Mouse (Mus musculus): Measurements from ENCODE around the gene Tmprss7. TPM values are rescaled to one million over a fixed set of nuclear protein-coding genes. Genes with fewer than 3 reads are reported as not detected.

Gene Tmprss7
- polyA plus RNA-seq, 1 experiment from 2014 or later: 0.09 TPM

DNA sequence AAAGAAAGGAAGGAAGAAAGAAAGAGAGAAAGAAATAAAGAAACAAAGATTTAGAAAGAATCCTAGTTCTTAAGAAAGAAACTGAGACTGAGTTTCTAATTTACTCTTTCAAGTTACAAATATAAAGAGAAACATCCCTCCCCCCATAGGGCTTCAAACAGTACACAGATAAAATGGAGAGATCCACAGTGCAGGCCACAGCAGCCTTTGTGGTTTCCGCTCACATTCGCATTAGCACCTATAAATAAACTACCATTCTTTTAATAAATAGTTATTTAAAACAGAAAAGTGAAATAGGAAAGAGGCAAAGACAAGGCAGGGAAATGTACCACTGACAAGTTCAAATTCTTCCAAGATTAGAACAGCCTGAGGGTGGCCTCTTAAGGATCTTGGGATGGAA lies 68.7 kb downstream of the Tmprss7 start:
- Histone ChIP-seq H3K27ac (replicated peaks) (no peak overlapping the region), H3K4me3 (no peak overlapping the region), H3K4me1 (peaks cover 15% of the 10 kb centered on the region), H3K27me3 (replicated peaks) (no peaks in the 10 kb centered on the region), H3K4me2 (no peak overlapping the region), H3K36me3 (no peaks in the 10 kb centered on the region), H3K9ac (no peak overlapping the region), H3K9me3 (no peaks in the 10 kb centered on the region)
- ATAC-seq (ENCODE audit: extremely low read depth, insufficient number of reproducible peaks, low FRiP score, low TSS enrichment): no peak
- 63% methylated on average over 2 of the region's 2 CpGs for WGBS

GRCm38 (mm10) chr16:45623230-45623629 lies 70.2 kb downstream of the Tmprss7 start:
- ATAC-seq (ENCODE audit: extremely low read depth, insufficient number of reproducible peaks, low FRiP score, low TSS enrichment): no peak
- Histone ChIP-seq H3K9ac (no peak overlapping the region), H3K27me3 (replicated peaks) (no peaks in the 10 kb centered on the region), H3K4me3 (no peak overlapping the region), H3K4me1 (peaks cover 17% of the 10 kb centered on the region), H3K27ac (replicated peaks) (no peak overlapping the region), H3K4me2 (no peak overlapping the region), H3K36me3 (no peaks in the 10 kb centered on the region), H3K9me3 (no peaks in the 10 kb centered on the region)
- WGBS: 56% methylated on average over 4 of the region's 4 CpGs

- no peak overlapping the region for H3K27ac ChIP-seq (replicated peaks)
- no peak overlapping the region for H3K4me2 ChIP-seq
- ATAC-seq (ENCODE audit: extremely low read depth, insufficient number of reproducible peaks, low FRiP score, low TSS enrichment): no peak
- peaks cover 12% of the 10 kb centered on the region for H3K4me1 ChIP-seq
- H3K9me3 ChIP-seq: no peaks in the 10 kb centered on the region
- no peaks in the 10 kb centered on the region for H3K36me3 ChIP-seq
- H3K27me3 ChIP-seq (replicated peaks): no peaks in the 10 kb centered on the region
- no peak overlapping the region for H3K9ac ChIP-seq
- WGBS: 39% methylated on average over 8 of the region's 8 CpGs
- H3K4me3 ChIP-seq: no peak overlapping the region
Measured at GRCm38 (mm10) chr16:45619751-45620375, 73.6 kb downstream of the Tmprss7 start.

DNA sequence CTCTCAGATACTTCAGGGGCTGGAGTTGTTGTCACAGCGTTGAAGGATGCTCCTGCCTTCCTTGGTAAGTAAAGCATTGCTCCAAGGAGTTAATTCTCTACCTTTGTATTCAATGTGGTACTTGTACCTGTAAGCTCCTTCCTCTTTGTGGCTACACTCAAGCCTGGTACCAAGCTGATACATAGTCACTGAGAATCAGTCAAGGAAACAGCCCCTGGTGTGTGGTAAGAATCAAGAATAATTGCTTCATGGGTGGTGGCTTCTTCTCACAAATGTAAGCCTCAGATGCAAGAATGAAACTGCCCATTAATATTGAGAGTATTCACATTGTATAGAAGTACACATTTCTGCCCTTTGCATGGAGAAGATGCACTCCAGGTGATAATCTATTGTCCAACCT lies 77.5 kb downstream of the Tmprss7 start:
- no peaks in the 10 kb centered on the region for H3K9me3 ChIP-seq

GRCm38 (mm10) chr16:45613247-45613646 lies 80.2 kb downstream of the Tmprss7 start:
- H3K4me3 ChIP-seq: no peak overlapping the region
- H3K4me2 ChIP-seq: no peak overlapping the region
- H3K27ac ChIP-seq (replicated peaks): no peak overlapping the region
- H3K9ac ChIP-seq: no peak overlapping the region
- no peaks in the 10 kb centered on the region for H3K36me3 ChIP-seq
- H3K9me3 ChIP-seq: no peaks in the 10 kb centered on the region
- no peak for ATAC-seq (ENCODE audit: extremely low read depth, insufficient number of reproducible peaks, low FRiP score, low TSS enrichment)
- H3K27me3 ChIP-seq (replicated peaks): no peaks in the 10 kb centered on the region
- no peaks in the 10 kb centered on the region for H3K4me1 ChIP-seq
- WGBS: 61% methylated on average over 2 of the region's 2 CpGs

More for the DNA sequence above, 77.5 kb downstream of the Tmprss7 start:
- no peak overlapping the region for H3K9ac ChIP-seq
- peaks cover 12% of the 10 kb centered on the region for H3K4me1 ChIP-seq
- H3K36me3 ChIP-seq: no peaks in the 10 kb centered on the region
- 83% methylated on average over 1 of the region's 1 CpGs for WGBS
- H3K27me3 ChIP-seq (replicated peaks): no peaks in the 10 kb centered on the region
- no peak for ATAC-seq (ENCODE audit: extremely low read depth, insufficient number of reproducible peaks, low FRiP score, low TSS enrichment)
- H3K27ac ChIP-seq (replicated peaks): no peak overlapping the region
- no peak overlapping the region for H3K4me2 ChIP-seq
- H3K4me3 ChIP-seq: no peak overlapping the region

- Histone ChIP-seq H3K4me2 (no peak within 1 kb of the TSS), H3K9ac (no peak within 1 kb of the TSS), H3K9me3 (no peaks in the 10 kb centered on the region), H3K36me3 (no peaks in the 10 kb centered on the region), H3K27ac (replicated peaks) (no peak within 1 kb of the TSS), H3K27me3 (replicated peaks) (no peaks in the 10 kb centered on the region), H3K4me1 (no peaks in the 10 kb centered on the region), H3K4me3 (no peak within 1 kb of the TSS)
- 52% methylated on average over 4 of the region's 4 CpGs for WGBS
- ATAC-seq (ENCODE audit: extremely low read depth, insufficient number of reproducible peaks, low FRiP score, low TSS enrichment): no peak
Measured at GRCm38 (mm10) chr16:45610267-45610666, 83.2 kb downstream of the Tmprss7 start, which contains the start of gene Gcsam. Gcsam (plus strand) TSS chr16:45610380.

DNA sequence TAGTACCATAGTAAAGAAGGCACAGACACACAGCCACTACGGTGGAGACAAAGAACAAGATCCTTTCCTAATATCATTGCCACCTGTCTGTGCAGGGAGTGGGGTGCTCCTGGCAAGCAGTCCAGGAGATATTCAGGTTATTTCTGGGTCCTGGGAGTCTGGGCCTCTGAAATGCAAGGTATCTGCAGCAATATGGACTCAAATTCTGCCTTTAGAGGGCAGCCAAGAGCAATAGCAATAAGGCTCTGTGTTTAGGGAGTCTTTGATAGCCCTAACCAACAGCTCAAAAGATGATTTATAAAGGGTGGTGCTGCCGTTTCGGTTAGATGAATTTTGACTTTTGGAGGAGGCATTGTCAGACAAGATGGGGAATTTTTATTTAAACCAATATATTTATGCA lies 84.2 kb downstream of the Tmprss7 start:
- no peak overlapping the region for H3K27ac ChIP-seq (replicated peaks)
- no peak for ATAC-seq (ENCODE audit: extremely low read depth, insufficient number of reproducible peaks, low FRiP score, low TSS enrichment)
- H3K9me3 ChIP-seq: no peaks in the 10 kb centered on the region
- H3K4me2 ChIP-seq: no peak overlapping the region
- H3K9ac ChIP-seq: no peak overlapping the region
- H3K4me1 ChIP-seq: no peaks in the 10 kb centered on the region
- H3K27me3 ChIP-seq (replicated peaks): no peaks in the 10 kb centered on the region
- H3K4me3 ChIP-seq: no peak overlapping the region
- WGBS: 69% methylated on average over 3 of the region's 3 CpGs
- H3K36me3 ChIP-seq: no peaks in the 10 kb centered on the region

DNA sequence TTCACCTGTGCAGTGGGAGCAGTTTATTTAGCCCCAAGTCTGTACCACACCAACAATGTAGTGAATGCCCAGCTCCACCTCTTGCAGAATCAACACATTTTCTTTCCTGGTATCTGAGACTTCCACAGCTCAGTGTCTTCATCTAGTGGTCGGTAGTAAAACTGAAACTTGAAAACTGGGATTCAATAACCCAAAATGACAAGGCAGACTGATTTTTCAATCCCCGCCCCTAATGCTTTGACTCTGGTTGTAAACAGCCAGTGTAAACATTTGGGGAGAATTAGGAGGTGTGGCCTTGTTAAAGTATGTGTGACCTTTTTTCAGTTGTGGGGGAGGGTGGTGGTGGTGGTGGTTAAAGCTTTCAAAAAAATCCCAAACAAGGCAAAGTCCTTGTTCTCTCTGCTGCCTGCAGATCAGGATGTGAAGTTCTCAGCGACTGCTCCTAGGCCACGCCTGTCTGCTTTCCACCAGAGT lies 84.9 kb downstream of the Tmprss7 start:
- no peak overlapping the region for H3K4me2 ChIP-seq
- H3K4me1 ChIP-seq: no peaks in the 10 kb centered on the region
- no peak overlapping the region for H3K4me3 ChIP-seq
- H3K9ac ChIP-seq: no peak overlapping the region
- H3K27ac ChIP-seq (replicated peaks): no peak overlapping the region
- no peaks in the 10 kb centered on the region for H3K36me3 ChIP-seq
- H3K9me3 ChIP-seq: no peaks in the 10 kb centered on the region
- WGBS: 40% methylated on average over 4 of the region's 4 CpGs
- H3K27me3 ChIP-seq (replicated peaks): no peaks in the 10 kb centered on the region
- no peak for ATAC-seq (ENCODE audit: extremely low read depth, insufficient number of reproducible peaks, low FRiP score, low TSS enrichment)

Other genes starting within 250 kb of the Tmprss7 start
- not detected in 2 replicates for gene Gm609, start 200.7 kb downstream of the Tmprss7 start, polyA plus RNA-seq (2015; fragmentation: Nextera tagmentation; extraction: Ambion mirVana)
- not detected in 2 replicates for gene Gm17783, start 161.6 kb downstream of the Tmprss7 start, polyA plus RNA-seq (2015; fragmentation: Nextera tagmentation; extraction: Ambion mirVana)
- gene Slc9c1, start 158.3 kb downstream of the Tmprss7 start, polyA plus RNA-seq (2015; fragmentation: Nextera tagmentation; extraction: Ambion mirVana): not detected in 2 replicates
- gene Gcsam, start 83.3 kb downstream of the Tmprss7 start, polyA plus RNA-seq (2015; fragmentation: Nextera tagmentation; extraction: Ambion mirVana): 0.14 TPM in 1 of 2 replicates, not detected in the other
- gene BC016579, start 39.6 kb downstream of the Tmprss7 start, polyA plus RNA-seq (2015; fragmentation: Nextera tagmentation; extraction: Ambion mirVana): not detected in 2 replicates
- gene Tagln3, start 30.9 kb upstream of the Tmprss7 start, polyA plus RNA-seq (2015; fragmentation: Nextera tagmentation; extraction: Ambion mirVana): 6.6 and 6.7 TPM in 2 replicates
- gene Abhd10, start 49.3 kb upstream of the Tmprss7 start, polyA plus RNA-seq (2015; fragmentation: Nextera tagmentation; extraction: Ambion mirVana): 27.6 and 29.3 TPM in 2 replicates